Mouse (Mus musculus) heart, adult 2 months (tissue): ENCODE results near the gene Ccdc138. TPM values are rescaled to one million over a fixed set of nuclear protein-coding genes. Genes with fewer than 3 reads are reported as not detected.

ENCODE experiments used
- DNase-seq, 2 experiments: peaks; one replicate each; pipeline ENCODE4 v3.0.0; 2021
- H3K27ac ChIP-seq: fragments of 200-600 bp; 2 replicates; pipeline ENCODE4 v1.8.1; 2022
- H3K27me3 ChIP-seq: fragments of 200-500 bp; 2 replicates; pipeline ENCODE4 v1.6.1; 2012; ENCODE audit warnings: mild to moderate bottlenecking, low read length, inconsistent platforms, mixed read lengths; ENCODE audit not compliant: control insufficient read depth, insufficient read depth
- H3K36me3 ChIP-seq: fragments of 200-500 bp; 2 replicates; pipeline ENCODE4 v1.6.1; 2012; ENCODE audit warnings: low read length, inconsistent platforms; ENCODE audit not compliant: control insufficient read depth, insufficient read depth
- H3K4me1 ChIP-seq: fragments of 200-500 bp; 2 replicates; pipeline ENCODE4 v1.6.1; 2011; ENCODE audit warnings: low read length; ENCODE audit not compliant: control insufficient read depth, insufficient read depth
- H3K4me3 ChIP-seq: fragments of 200-600 bp; 2 replicates; pipeline ENCODE4 v1.8.1; 2022
- H3K79me2 ChIP-seq: fragments of 200-500 bp; replicated peaks from 2 replicates; pipeline ENCODE4 v1.6.1; 2012; ENCODE audit warnings: mild to moderate bottlenecking, inconsistent platforms, low read length, moderate library complexity, mixed read lengths; ENCODE audit not compliant: control insufficient read depth, insufficient read depth
- H3K9ac ChIP-seq: fragments of 200-500 bp; 2 replicates; pipeline ENCODE4 v1.6.1; 2012; ENCODE audit warnings: low read depth, mild to moderate bottlenecking, control low read depth, inconsistent platforms, low read length, mixed read lengths
- CTCF ChIP-seq: fragments of 200-600 bp; IDR thresholded peaks from 2 replicates; pipeline ENCODE4 v1.8.1; 2022; ENCODE audit warnings: antibody characterized with exemption, mild to moderate bottlenecking, moderate library complexity
- EP300 ChIP-seq: fragments of 200-500 bp; IDR thresholded peaks from 2 replicates; pipeline ENCODE4 v1.6.1; 2011; ENCODE audit warnings: low read depth, low read length, control low read depth; ENCODE audit not compliant: insufficient read depth
- POLR2A ChIP-seq: fragments of 200-500 bp; IDR thresholded peaks from 2 replicates; pipeline ENCODE4 v1.6.1; 2011; ENCODE audit warnings: mild to moderate bottlenecking, low read depth, low read length, control low read depth; ENCODE audit not compliant: insufficient read depth
- WGBS: fragments of 180-500 bp; shearing (Covaris S2); methylation state at CpG from one replicate; pipeline ENCODE4 v1.1.7; 2018; 5-methylcytosine and 5-hydroxymethylcytosine counted together
- intact Hi-C: fragments of 180-260 bp; cut with DNase I; formaldehyde crosslinking; loops from one replicate; pipeline ENCODE4 v1.15.1; 2025
- polyA plus RNA-seq: library from polyadenylated mRNA; depleted of rRNA; stranded (reverse); fragments of >200 nt; gene quantifications from 2 replicates; pipeline ENCODE4 v1.2.3, GENCODE M21; 2012
- total RNA-seq, 2 experiments: library from RNA; stranded (reverse); gene quantifications; 2 replicates each; pipeline ENCODE4 v1.2.3; 2021

The Ccdc138 gene
- total and polyA plus RNA-seq, 3 experiments: 0.21 to 0.70 (median 0.43) TPM

DNA sequence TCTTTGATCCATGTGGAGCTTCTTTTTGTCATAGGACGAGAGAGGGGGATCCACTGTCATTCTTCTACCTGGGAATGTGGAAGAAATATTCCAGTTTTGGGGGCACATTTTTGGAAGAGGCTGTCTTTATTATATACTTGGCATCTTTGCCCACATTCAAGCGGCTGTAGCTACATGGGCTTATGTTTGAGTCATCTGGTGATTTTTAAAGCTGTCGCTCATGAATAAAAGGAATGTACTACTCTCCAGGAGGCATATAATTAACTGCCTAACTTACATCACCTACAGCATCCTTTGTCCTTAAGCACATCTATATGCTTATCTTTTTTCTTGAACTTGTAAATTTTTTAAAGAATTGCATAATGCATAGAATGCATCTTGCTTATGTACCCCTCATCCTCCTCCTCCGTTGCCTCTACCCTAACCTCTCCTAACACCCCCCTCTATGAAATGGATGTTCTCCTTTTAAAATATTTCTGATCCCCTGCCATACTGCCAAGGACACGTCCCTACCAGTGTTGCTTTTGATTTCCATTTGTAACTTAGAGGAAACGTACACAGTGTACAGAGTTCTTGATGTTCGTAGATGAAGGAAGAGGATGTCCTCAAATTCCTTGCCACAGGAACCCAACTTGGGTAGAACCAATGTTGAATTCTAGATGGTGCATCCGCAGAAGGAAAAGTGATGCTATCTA, 57.1 kb downstream of the Ccdc138 start:
- no peaks in the 10 kb centered on the region for H3K27me3 ChIP-seq
- no peaks in the 10 kb centered on the region for H3K36me3 ChIP-seq
- DNase-seq: no peak
- no peak for TF ChIP-seq CTCF
- no peak for TF ChIP-seq EP300
- TF ChIP-seq POLR2A: no peak
- H3K9ac ChIP-seq: no peak overlapping the region
- WGBS: 83% methylated on average over 8 of the region's 8 CpGs
- H3K4me1 ChIP-seq: no peaks in the 10 kb centered on the region
- no peaks in the 10 kb centered on the region for H3K79me2 ChIP-seq
- H3K27ac ChIP-seq: no peak overlapping the region
- intact Hi-C loops: loop anchor here (10.0 kb wide), 1 partner anchor 200 kb away; no protein-coding TSS in a partner anchor
- no peak overlapping the region for H3K4me3 ChIP-seq

DNA sequence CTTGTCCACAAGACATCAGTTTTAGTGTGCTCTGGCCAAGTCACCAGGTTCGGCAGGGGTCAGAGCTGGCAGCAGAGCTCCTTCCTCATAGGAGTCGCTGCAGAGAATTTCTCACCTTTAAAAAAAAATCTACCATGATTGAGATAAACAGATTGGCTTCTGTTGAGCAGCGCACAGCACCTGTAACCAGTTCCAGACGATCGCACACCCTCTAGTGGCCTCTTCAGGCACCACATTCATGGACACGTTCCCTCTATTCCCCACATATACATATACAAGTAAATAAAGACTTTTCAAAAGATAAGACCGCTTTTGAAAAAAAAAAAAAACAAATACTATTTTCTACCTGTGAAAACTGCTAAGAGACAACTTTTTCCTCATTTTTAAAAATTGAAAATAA, 61.4 kb downstream of the Ccdc138 start:
- H3K4me3 ChIP-seq: no peak overlapping the region
- no peaks in the 10 kb centered on the region for H3K79me2 ChIP-seq
- no peak overlapping the region for H3K27ac ChIP-seq
- no peak for TF ChIP-seq POLR2A
- peak; percentile 80 for TF ChIP-seq CTCF
- no peak for TF ChIP-seq EP300
- intact Hi-C loops: loop anchor here (10.0 kb wide), 1 partner anchor 204 kb away; no protein-coding TSS in a partner anchor
- 26% methylated on average over 7 of the region's 7 CpGs for WGBS
- DNase-seq: peak; percentile 27 to 48
- H3K36me3 ChIP-seq: no peaks in the 10 kb centered on the region
- H3K4me1 ChIP-seq: peaks cover 2% of the 10 kb centered on the region; the same call in 1 of the 2 replicates
- H3K9ac ChIP-seq: no peak overlapping the region
- H3K27me3 ChIP-seq: no peaks in the 10 kb centered on the region

DNA sequence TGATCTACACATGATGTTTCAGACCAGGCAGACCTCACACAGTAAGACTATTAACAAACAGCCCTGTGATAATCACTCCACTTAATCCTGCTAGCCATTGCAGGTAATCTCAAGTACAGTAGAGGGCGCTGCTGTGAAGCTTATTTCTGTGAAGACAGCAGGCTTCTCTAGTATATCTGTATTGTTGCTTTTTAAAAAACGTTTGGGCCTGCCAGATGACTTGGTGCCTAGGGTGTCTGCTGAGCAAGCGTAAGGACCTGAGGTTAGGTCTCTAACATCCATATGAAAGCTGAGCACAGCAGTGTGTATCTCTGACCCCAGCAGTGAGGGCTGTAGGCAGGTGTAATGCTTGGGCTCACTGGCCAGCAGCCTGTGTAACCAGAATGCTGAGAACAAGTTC, 62.2 kb downstream of the Ccdc138 start:
- 19% methylated on average over 3 of the region's 3 CpGs for WGBS
- intact Hi-C loops: loop anchor here (2.0 to 10.0 kb wide), 3 partner anchors 61 to 205 kb away; partner anchors contain the start of gene Edar
- Histone ChIP-seq H3K27ac (no peak overlapping the region), H3K9ac (no peak overlapping the region), H3K4me3 (no peak overlapping the region), H3K79me2 (no peaks in the 10 kb centered on the region), H3K4me1 (peaks cover 2% of the 10 kb centered on the region; the same call in 1 of the 2 replicates), H3K27me3 (no peaks in the 10 kb centered on the region), H3K36me3 (no peaks in the 10 kb centered on the region)
- TF ChIP-seq EP300 (no peak), CTCF (peak; percentile 72)
- DNase-seq: peak in 1 of 2 experiments; percentile 18

DNA sequence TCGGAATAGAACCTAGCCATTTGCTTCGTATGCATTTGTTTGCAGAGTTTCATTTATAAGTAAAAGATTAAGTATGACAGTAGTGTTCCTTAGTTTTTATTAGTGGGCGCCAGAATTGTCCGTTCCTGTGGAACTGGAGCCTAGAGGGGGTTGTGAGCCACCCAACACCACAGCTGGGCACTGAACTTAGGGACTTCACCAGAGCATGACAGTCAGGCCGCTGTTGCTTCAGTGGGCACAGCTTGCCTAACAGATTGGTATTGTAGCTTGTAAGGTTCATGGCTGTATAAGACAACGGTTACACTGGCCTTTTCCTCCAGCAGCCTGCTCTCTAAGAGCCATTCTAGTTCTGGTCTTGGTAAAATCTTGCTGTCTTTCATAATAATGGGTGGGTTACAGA, 62.8 kb downstream of the Ccdc138 start:
- H3K79me2 ChIP-seq: no peaks in the 10 kb centered on the region
- no peaks in the 10 kb centered on the region for H3K27me3 ChIP-seq
- no peak for DNase-seq
- no peak overlapping the region for H3K9ac ChIP-seq
- peaks cover 2% of the 10 kb centered on the region; the same call in 1 of the 2 replicates for H3K4me1 ChIP-seq
- no peak overlapping the region for H3K4me3 ChIP-seq
- TF ChIP-seq POLR2A: no peak
- TF ChIP-seq EP300: no peak
- no peak for TF ChIP-seq CTCF
- whole genome bisulfite sequencing: 92% methylated on average over 6 of the region's 6 CpGs
- intact Hi-C loops: loop anchor here (2.0 to 5.0 kb wide), 2 partner anchors 60 to 117 kb away; partner anchors contain the start of gene Edar
- no peak overlapping the region for H3K27ac ChIP-seq
- no peaks in the 10 kb centered on the region for H3K36me3 ChIP-seq

DNA sequence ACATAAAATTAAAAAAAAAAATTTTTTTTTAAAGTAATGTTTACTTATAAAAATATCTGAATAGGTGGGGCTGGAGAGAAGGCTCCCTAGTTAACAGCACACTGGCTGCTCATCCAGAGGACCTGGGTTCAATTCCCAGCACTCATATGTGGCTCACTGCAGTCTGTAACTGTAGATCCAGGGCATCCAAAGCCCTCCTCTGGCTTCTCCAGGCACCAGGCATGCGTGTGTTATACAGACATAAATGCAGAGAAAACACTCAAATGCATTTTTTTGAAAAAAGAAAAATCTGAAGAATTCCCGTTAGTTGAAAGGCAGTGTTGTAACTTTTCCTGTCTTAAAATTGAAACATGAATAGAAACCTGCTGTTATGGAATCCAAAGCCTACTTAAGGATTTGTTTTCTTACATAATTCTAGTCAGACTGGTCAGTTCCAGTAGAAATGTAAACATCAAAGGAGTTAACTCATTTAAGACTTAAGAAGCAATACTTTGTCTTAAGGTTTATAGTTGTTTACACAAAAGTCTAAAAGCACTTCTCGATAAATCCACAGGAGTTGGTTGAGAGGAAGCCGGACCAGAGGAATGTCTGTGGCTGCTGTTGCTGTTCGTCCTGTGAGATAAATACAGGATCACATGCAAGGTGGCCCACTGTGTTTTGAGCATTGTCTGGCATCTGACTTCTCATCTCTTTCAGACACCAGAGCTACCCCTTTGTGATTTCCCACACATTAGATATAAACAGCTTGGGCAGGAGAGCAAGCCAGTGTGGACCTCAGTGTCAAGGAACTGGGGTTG, 87.9 kb downstream of the Ccdc138 start:
- intact Hi-C loops: no loop called here
- H3K36me3 ChIP-seq: no peaks in the 10 kb centered on the region
- no peak overlapping the region for H3K4me3 ChIP-seq
- no peaks in the 10 kb centered on the region for H3K27me3 ChIP-seq
- no peak for TF ChIP-seq POLR2A
- no peak for TF ChIP-seq CTCF
- no peaks in the 10 kb centered on the region for H3K4me1 ChIP-seq
- DNase-seq: no peak
- 64% methylated on average over 5 of the region's 5 CpGs for WGBS
- H3K9ac ChIP-seq: no peak overlapping the region
- no peaks in the 10 kb centered on the region for H3K79me2 ChIP-seq
- no peak overlapping the region for H3K27ac ChIP-seq

DNA sequence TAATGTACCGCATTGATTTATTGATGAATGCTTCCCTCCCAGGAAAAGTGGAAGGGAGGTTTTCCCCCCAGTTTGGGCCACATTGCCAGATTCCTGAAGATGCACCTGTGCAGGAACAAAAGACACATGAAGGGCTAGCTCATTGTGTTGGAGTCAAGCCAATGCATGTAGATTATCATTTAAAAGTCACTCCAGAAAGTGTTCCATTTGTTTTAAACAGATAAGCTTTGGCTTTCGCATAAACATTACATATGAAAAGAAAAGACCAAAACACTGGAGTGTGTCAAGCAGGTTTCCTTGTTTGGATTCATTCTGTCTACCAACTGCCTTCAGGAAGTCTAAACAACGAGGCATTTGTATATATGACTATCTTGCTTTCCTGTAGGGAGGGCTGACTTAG, 96.7 kb downstream of the Ccdc138 start:
- H3K36me3 ChIP-seq: no peaks in the 10 kb centered on the region
- WGBS: 61% methylated on average over 3 of the region's 3 CpGs
- no peak overlapping the region for H3K27ac ChIP-seq
- DNase-seq: no peak
- TF ChIP-seq EP300: no peak
- TF ChIP-seq POLR2A: no peak
- TF ChIP-seq CTCF: no peak
- no peak overlapping the region for H3K9ac ChIP-seq
- H3K4me1 ChIP-seq: peaks cover 2% of the 10 kb centered on the region; the same call in 1 of the 2 replicates
- intact Hi-C loops: no loop called here
- H3K79me2 ChIP-seq: no peaks in the 10 kb centered on the region
- no peak overlapping the region for H3K4me3 ChIP-seq
- no peaks in the 10 kb centered on the region for H3K27me3 ChIP-seq
